Mouse (Mus musculus) small intestine, adult 2 months (tissue): ENCODE measurements at regions not wholly inside any gene's neighbourhood (a gene's known extent, or its start where the extent isn't known, plus 50 kb on each side); places are given as distances from the start of the nearest gene placed in this dataset.

Experiments used
- H3K27ac ChIP-seq: fragments of 200-500 bp; 2 replicates; pipeline ENCODE4 v1.5.1; 2012; ENCODE audit warnings: low read depth, low read length, control low read depth, inconsistent platforms; ENCODE audit not compliant: insufficient read depth
- H3K27me3 ChIP-seq: fragments of 200-500 bp; 2 replicates; pipeline ENCODE4 v1.6.1; 2012; ENCODE audit warnings: mild to moderate bottlenecking, moderate library complexity, low read length, inconsistent platforms; ENCODE audit not compliant: control insufficient read depth, insufficient read depth
- H3K36me3 ChIP-seq: fragments of 200-500 bp; 2 replicates; pipeline ENCODE4 v1.6.1; 2012; ENCODE audit warnings: mild to moderate bottlenecking, low read length, control low read depth, inconsistent platforms; ENCODE audit not compliant: control insufficient read depth, insufficient read depth
- H3K4me1 ChIP-seq: fragments of 200-500 bp; 2 replicates; pipeline ENCODE4 v1.6.1; 2012; ENCODE audit warnings: low read length, inconsistent platforms, mixed read lengths; ENCODE audit not compliant: control insufficient read depth, insufficient read depth, insufficient read length
- H3K4me3 ChIP-seq: fragments of 200-500 bp; 2 replicates; pipeline ENCODE4 v1.5.1; 2012; ENCODE audit warnings: low read depth, mild to moderate bottlenecking, control low read depth, inconsistent platforms, low read length, moderate library complexity
- CTCF ChIP-seq: fragments of 200-500 bp; IDR thresholded peaks from 2 replicates; pipeline ENCODE4 v1.5.1; 2012; ENCODE audit warnings: low read depth, mild to moderate bottlenecking, control low read depth, inconsistent platforms, low read length, moderate library complexity, mixed read lengths; ENCODE audit not compliant: insufficient replicate concordance, insufficient read length; ENCODE audit errors: extremely low read depth
- POLR2A ChIP-seq: fragments of 200-500 bp; IDR thresholded peaks from 2 replicates; pipeline ENCODE4 v1.6.1; 2012; ENCODE audit warnings: low read depth, mild to moderate bottlenecking, control low read depth, inconsistent platforms, low read length, moderate library complexity
- WGBS: fragments of 180-500 bp; shearing (Covaris S2); methylation state at CpG from one replicate; pipeline ENCODE4 v1.1.7; 2018; 5-methylcytosine and 5-hydroxymethylcytosine counted together

DNA sequence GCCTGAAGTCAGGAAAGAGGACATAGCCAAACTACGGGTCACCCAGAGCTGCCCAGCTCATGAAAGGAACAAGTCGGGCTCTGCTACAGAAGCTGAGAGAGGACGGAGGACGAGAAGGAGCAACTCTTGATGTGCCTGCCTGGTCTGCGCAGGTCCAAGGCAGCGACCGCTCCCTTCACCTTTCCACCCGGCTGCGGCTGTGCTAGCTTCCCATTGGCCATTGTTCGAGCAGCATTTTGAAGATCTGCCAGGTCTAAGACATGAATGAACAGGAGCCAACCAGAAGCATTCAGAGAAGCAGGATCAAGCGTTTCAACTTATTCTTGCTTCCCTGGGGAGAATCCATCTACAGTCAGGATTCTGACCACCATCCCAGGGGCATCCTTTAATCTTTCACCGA, 113.3 kb upstream of the Wnt4 start:
- no peaks in the 10 kb centered on the region for H3K27me3 ChIP-seq
- 48% methylated on average over 12 of the region's 12 CpGs for WGBS
- H3K36me3 ChIP-seq: no peaks in the 10 kb centered on the region
- H3K4me1 ChIP-seq: 0 out of 2 replicates have a peak, but pooled peaks cover 2% of the 10 kb centered on the region
- TF ChIP-seq CTCF: no peak
- TF ChIP-seq POLR2A: no peak
- no peak overlapping the region for H3K4me3 ChIP-seq
- no peak overlapping the region for H3K27ac ChIP-seq

- Histone ChIP-seq H3K27me3 (no peaks in the 10 kb centered on the region), H3K4me1 (0 out of 2 replicates have a peak, but pooled peaks cover 2% of the 10 kb centered on the region), H3K27ac (no peak overlapping the region), H3K4me3 (no peak overlapping the region), H3K36me3 (no peaks in the 10 kb centered on the region)
- no peak for TF ChIP-seq POLR2A
- 85% methylated on average over 7 of the region's 7 CpGs for WGBS
Measured at GRCm38 (mm10) chr4:137160526-137160925, 111.9 kb upstream of the Zbtb40 start.

GRCm38 (mm10) chr4:137158201-137158600, 109.6 kb upstream of the Zbtb40 start:
- TF ChIP-seq CTCF: no peak
- H3K27ac ChIP-seq: no peak overlapping the region
- WGBS: 62% methylated on average over 9 of the region's 9 CpGs
- H3K4me1 ChIP-seq: no peaks in the 10 kb centered on the region
- no peaks in the 10 kb centered on the region for H3K36me3 ChIP-seq
- H3K27me3 ChIP-seq: no peaks in the 10 kb centered on the region
- no peak overlapping the region for H3K4me3 ChIP-seq

- H3K36me3 ChIP-seq: no peaks in the 10 kb centered on the region
- no peaks in the 10 kb centered on the region for H3K4me1 ChIP-seq
- 50% methylated on average over 11 of the region's 11 CpGs for WGBS
- no peak overlapping the region for H3K4me3 ChIP-seq
- H3K27ac ChIP-seq: no peak overlapping the region
- H3K27me3 ChIP-seq: no peaks in the 10 kb centered on the region
- TF ChIP-seq POLR2A: no peak
- TF ChIP-seq CTCF: no peak
Measured at GRCm38 (mm10) chr4:137156441-137157105, 108.0 kb upstream of the Zbtb40 start.

- no peaks in the 10 kb centered on the region for H3K27me3 ChIP-seq
- TF ChIP-seq CTCF (no peak), POLR2A (no peak)
- no peak overlapping the region for H3K27ac ChIP-seq
- H3K4me3 ChIP-seq: no peak overlapping the region
- no peaks in the 10 kb centered on the region for H3K36me3 ChIP-seq
- 80% methylated on average over 4 of the region's 4 CpGs for WGBS
- H3K4me1 ChIP-seq: no peaks in the 10 kb centered on the region
Measured at GRCm38 (mm10) chr4:137148756-137149155, 100.2 kb upstream of the Zbtb40 start.

- WGBS: 80% methylated on average over 13 of the region's 13 CpGs
- TF ChIP-seq POLR2A: no peak
- H3K27ac ChIP-seq: no peak overlapping the region
- H3K4me3 ChIP-seq: no peak overlapping the region
- no peaks in the 10 kb centered on the region for H3K36me3 ChIP-seq
- H3K4me1 ChIP-seq: no peaks in the 10 kb centered on the region
- no peaks in the 10 kb centered on the region for H3K27me3 ChIP-seq
Measured at GRCm38 (mm10) chr4:137147795-137148194, 99.2 kb upstream of the Zbtb40 start.

- Histone ChIP-seq H3K27me3 (no peaks in the 10 kb centered on the region), H3K4me3 (no peak overlapping the region), H3K27ac (no peak overlapping the region), H3K4me1 (no peaks in the 10 kb centered on the region), H3K36me3 (no peaks in the 10 kb centered on the region)
- TF ChIP-seq POLR2A (no peak), CTCF (no peak)
- whole genome bisulfite sequencing: 55% methylated on average over 3 of the region's 3 CpGs
Measured at GRCm38 (mm10) chr4:137146326-137146725, 97.7 kb upstream of the Zbtb40 start.

GRCm38 (mm10) chr4:137142316-137142715, 93.7 kb upstream of the Zbtb40 start:
- H3K4me3 ChIP-seq: no peak overlapping the region
- H3K27me3 ChIP-seq: no peaks in the 10 kb centered on the region
- H3K4me1 ChIP-seq: no peaks in the 10 kb centered on the region
- TF ChIP-seq POLR2A (no peak), CTCF (no peak)
- no peak overlapping the region for H3K27ac ChIP-seq
- H3K36me3 ChIP-seq: no peaks in the 10 kb centered on the region
- 40% methylated on average over 9 of the region's 9 CpGs for WGBS
